Mouse (Mus musculus): ENCODE results near the gene Commd1. TPM values are rescaled to one million over a fixed set of nuclear protein-coding genes. Genes with fewer than 3 reads are reported as not detected.

Commd1 gene
- total and polyA plus RNA-seq, 2 experiments from 2014 or later, result 44.0 to 207 TPM

DNA sequence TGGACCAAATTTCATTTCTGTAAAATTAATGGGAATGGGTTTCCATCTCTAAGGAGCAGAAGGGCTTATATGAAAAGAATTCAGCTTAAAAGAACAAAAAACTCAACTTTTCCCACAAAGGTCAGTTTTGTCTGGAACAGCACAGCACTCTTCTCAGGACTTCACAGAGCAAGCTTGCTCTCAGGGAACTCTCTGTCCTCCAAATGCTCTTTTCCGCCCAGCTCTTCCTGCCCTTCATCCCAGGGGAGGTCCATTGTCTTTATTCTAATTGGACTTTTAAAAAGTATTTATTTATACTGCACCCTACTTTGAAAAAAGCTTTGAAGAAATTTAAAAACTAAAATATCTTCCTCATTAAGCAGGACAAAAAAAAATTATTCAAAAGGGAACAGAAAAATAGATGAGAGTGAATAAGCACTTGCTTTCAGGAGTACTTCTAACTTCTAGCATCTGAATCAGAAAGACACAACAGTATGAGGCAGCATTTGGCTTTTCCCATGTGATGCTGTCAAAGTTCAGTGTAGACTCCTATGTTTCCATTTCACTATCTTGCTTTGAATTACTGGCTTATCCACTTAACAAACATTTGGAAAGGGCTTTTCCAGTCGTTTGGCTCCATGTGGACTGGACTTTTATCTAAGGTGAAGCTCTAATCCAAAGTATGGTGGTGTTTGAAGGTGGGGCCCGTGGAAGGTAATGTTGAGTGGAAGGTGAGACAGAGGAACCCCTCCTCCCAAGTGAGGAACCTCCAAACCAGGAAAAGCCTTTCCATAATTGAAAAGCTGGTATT lies 101.6 kb downstream of the Commd1 start:
- Histone ChIP-seq H3K27ac (ENCODE audit: low read depth, low read length) (no peak overlapping the region), H3K4me1 (ENCODE audit: insufficient read depth) (no peaks in the 10 kb centered on the region), H3K36me3 (ENCODE audit: insufficient read depth) (no peaks in the 10 kb centered on the region), H3K9ac (no peak overlapping the region), H3K9me3 (ENCODE audit: low read length) (no peaks in the 10 kb centered on the region), H3K4me3 (ENCODE audit: low read depth, low read length) (no peak overlapping the region), H3K4me2 (ENCODE audit: low read depth) (no peak overlapping the region), H3K27me3 (ENCODE audit: insufficient read depth, low read length) (no peaks in the 10 kb centered on the region)
- TF ChIP-seq CTCF (IDR thresholded peaks at IDR 0.05; ENCODE audit: low read depth), result no peak
- ATAC-seq (no peak), DNase-seq (no peak)
- WGBS, result 72% methylated on average over 3 of the region's 3 CpGs

DNA sequence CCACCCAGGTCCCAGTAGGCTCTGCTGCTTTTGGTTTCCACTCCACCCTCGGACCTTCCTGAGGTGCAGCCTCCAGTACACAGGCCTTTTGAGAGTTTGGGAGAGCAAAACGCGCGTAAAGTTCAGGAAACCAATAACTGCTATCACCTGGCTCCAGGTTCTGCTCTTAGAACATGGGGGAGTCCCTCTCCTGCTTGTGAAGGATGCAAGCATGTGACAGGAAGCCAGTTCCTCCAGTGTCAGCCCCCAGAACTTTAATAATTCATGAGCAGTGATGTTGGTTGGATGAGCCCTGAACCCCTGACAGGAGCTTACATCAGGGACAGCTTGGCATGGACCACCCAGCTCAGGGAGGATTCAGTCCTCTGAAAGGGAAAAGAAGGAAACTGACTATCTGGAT lies 102.5 kb downstream of the Commd1 start:
- Histone ChIP-seq H3K4me2 (ENCODE audit: low read depth) (no peak overlapping the region), H3K4me1 (ENCODE audit: insufficient read depth) (no peaks in the 10 kb centered on the region), H3K9ac (no peak overlapping the region), H3K36me3 (ENCODE audit: insufficient read depth) (no peaks in the 10 kb centered on the region), H3K9me3 (ENCODE audit: low read length) (no peaks in the 10 kb centered on the region), H3K27ac (ENCODE audit: low read depth, low read length) (no peak overlapping the region), H3K27me3 (ENCODE audit: insufficient read depth, low read length) (no peaks in the 10 kb centered on the region), H3K4me3 (ENCODE audit: low read depth, low read length) (no peak overlapping the region)
- 86% methylated on average over 4 of the region's 4 CpGs for WGBS
- TF ChIP-seq CTCF (IDR thresholded peaks at IDR 0.05; ENCODE audit: low read depth), result no peak
- DNase-seq, result no peak
- ATAC-seq, result no peak

DNA sequence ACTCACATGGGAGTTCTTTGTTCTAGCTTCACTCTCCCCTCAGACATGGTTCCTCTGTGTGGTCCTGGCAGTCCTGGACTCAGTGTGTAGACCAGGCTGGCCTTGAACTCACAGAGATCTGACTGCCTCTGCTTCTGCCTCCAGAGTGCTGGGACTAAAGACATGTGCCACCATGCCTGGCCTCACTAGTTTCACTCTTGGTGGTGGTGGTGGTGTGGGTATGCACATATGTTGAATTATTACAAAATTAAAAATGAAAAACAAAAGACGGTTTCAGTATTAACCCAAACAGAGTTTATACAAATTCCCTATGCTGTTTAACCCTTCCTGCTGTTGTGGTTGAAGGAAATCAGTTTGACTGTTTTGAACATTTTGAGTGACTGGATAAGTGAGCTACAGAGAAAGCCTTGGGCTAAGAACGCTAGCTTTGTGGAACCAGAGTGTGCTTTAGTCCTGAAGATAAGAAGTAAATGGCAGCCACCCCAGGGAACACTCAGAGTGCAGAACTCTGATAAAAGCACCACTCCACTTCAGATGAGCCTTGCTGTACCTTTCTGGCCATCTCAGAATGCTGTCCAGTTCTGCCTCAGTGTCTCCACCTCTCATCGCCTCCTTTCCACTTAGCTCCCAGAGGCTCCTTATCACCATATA lies 105.4 kb downstream of the Commd1 start:
- Histone ChIP-seq H3K4me3 (ENCODE audit: low read depth, low read length) (no peak overlapping the region), H3K4me1 (ENCODE audit: insufficient read depth) (peaks cover 2% of the 10 kb centered on the region; the same call in 1 of the 2 replicates), H3K27me3 (ENCODE audit: insufficient read depth, low read length) (no peaks in the 10 kb centered on the region), H3K9me3 (ENCODE audit: low read length) (no peaks in the 10 kb centered on the region), H3K4me2 (ENCODE audit: low read depth) (no peak overlapping the region), H3K36me3 (ENCODE audit: insufficient read depth) (no peaks in the 10 kb centered on the region), H3K9ac (no peak overlapping the region), H3K27ac (ENCODE audit: low read depth, low read length) (no peak overlapping the region)
- ATAC-seq (no peak), DNase-seq (no peak)
- WGBS, result 91% methylated on average over 3 of the region's 3 CpGs
- TF ChIP-seq CTCF (IDR thresholded peaks at IDR 0.05; ENCODE audit: low read depth), result no peak

DNA sequence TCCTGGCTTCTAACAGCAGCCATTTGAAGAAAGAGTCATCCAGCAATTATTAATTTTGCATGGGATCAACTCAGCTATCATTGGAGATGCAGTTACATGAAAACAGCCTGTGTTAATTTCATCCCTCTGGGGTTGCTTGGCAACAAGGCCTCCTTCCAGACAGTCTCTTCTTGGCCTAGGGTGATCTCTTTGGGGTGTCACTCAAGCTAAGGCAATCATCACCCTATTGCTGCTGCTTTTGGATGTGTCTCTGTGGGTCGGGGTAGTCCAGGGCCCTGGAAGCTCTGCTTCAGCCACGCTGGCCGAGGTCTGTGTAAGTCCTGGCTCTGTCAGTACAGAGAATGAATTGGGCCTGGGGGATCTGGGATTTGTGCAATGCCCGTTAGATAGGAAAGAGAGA lies 106.9 kb downstream of the Commd1 start:
- Histone ChIP-seq H3K27ac (ENCODE audit: low read depth, low read length) (peak overlapping the region; percentile 40), H3K4me1 (ENCODE audit: insufficient read depth) (peaks cover 7% of the 10 kb centered on the region; the same call in 1 of the 2 replicates), H3K27me3 (ENCODE audit: insufficient read depth, low read length) (no peaks in the 10 kb centered on the region), H3K4me3 (ENCODE audit: low read depth, low read length) (no peak overlapping the region), H3K9ac (no peak overlapping the region), H3K36me3 (ENCODE audit: insufficient read depth) (no peaks in the 10 kb centered on the region), H3K9me3 (ENCODE audit: low read length) (no peaks in the 10 kb centered on the region), H3K4me2 (ENCODE audit: low read depth) (no peak overlapping the region)
- peak; percentile 90 for ATAC-seq
- TF ChIP-seq CTCF (IDR thresholded peaks at IDR 0.05; ENCODE audit: low read depth), result no peak
- 50% methylated on average over 4 of the region's 4 CpGs for WGBS
- peak; percentile 51 for DNase-seq

DNA sequence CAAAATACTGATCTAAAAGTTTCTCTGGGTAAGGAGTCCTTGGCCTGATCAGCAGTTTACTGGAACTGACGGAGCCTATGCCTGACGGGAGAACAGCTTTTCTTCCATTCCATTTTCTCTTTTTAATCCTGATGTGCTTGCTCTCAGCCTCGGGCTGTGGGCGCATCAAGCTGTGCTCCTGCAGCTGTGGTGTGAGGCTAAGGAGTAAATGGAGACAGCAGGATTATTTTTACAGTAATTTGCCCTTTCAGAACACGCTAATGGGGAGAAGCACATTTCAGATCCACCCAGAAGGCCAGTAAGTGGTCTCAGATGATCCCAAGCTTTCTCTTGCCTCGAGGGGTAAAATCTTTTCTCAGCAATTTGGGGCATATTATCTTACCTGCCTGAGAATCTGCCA lies 107.4 kb downstream of the Commd1 start:
- ATAC-seq (peak; percentile 50), DNase-seq (no peak)
- peak overlapping the region; percentile 40 for H3K27ac ChIP-seq (ENCODE audit: low read depth, low read length)
- WGBS, result 41% methylated on average over 6 of the region's 6 CpGs
- no peak overlapping the region for H3K4me2 ChIP-seq (ENCODE audit: low read depth)
- H3K27me3 ChIP-seq (ENCODE audit: insufficient read depth, low read length), result no peaks in the 10 kb centered on the region
- no peak for TF ChIP-seq CTCF (IDR thresholded peaks at IDR 0.05; ENCODE audit: low read depth)
- H3K9me3 ChIP-seq (ENCODE audit: low read length), result no peaks in the 10 kb centered on the region
- no peak overlapping the region for H3K4me3 ChIP-seq (ENCODE audit: low read depth, low read length)
- no peaks in the 10 kb centered on the region for H3K36me3 ChIP-seq (ENCODE audit: insufficient read depth)
- H3K4me1 ChIP-seq (ENCODE audit: insufficient read depth), result peaks cover 7% of the 10 kb centered on the region; the same call in 1 of the 2 replicates
- H3K9ac ChIP-seq, result no peak overlapping the region

DNA sequence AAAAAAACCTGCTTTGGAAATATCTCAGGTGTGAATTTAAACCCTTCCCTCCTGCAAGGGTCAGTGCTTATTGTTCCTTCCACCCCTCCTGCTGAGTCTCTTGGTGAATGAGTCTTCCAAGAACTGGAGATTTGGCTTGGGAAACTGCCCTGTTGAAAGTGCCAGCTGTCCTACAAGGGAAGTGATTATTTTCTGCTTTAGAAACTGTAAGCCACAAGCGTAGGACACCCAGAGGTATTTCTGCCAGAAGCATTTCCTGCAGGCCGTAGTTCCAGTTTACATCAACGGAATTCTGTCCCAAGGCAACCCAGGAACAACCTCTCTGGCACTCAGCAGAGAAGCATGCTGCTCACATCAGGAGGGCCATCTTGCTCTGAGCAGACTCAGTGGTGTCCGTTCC lies 108.8 kb downstream of the Commd1 start:
- WGBS, result 47% methylated on average over 4 of the region's 4 CpGs
- Histone ChIP-seq H3K4me3 (ENCODE audit: low read depth, low read length) (no peak overlapping the region), H3K36me3 (ENCODE audit: insufficient read depth) (no peaks in the 10 kb centered on the region), H3K9me3 (ENCODE audit: low read length) (no peaks in the 10 kb centered on the region), H3K4me1 (ENCODE audit: insufficient read depth) (peaks cover 7% of the 10 kb centered on the region; the same call in 1 of the 2 replicates), H3K4me2 (ENCODE audit: low read depth) (no peak overlapping the region), H3K27me3 (ENCODE audit: insufficient read depth, low read length) (no peaks in the 10 kb centered on the region), H3K27ac (ENCODE audit: low read depth, low read length) (no peak overlapping the region), H3K9ac (no peak overlapping the region)
- ATAC-seq (no peak), DNase-seq (no peak)
- TF ChIP-seq CTCF (IDR thresholded peaks at IDR 0.05; ENCODE audit: low read depth), result no peak

DNA sequence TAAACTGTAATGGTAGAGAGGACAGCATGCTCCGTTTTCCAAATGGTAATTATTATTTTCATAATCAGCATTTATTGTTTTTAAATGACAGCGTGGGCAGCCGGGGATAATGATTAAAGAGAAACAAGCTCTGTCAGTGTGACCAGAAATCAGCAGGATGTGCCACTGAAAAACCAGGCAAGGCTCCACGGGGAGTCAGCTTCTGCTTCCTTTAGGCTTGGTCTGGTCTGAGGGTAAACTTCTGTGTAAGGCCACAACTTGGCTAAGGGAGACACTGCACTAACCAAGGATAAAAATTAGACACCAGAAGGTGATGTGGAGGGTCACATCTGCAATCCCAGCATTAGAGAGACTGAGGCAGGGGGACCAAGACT lies 109.9 kb downstream of the Commd1 start:
- ATAC-seq (no peak), DNase-seq (no peak)
- H3K27me3 ChIP-seq (ENCODE audit: insufficient read depth, low read length), result no peaks in the 10 kb centered on the region
- no peak for TF ChIP-seq CTCF (IDR thresholded peaks at IDR 0.05; ENCODE audit: low read depth)
- no peak overlapping the region for H3K4me3 ChIP-seq (ENCODE audit: low read depth, low read length)
- H3K27ac ChIP-seq (ENCODE audit: low read depth, low read length), result no peak overlapping the region
- 51% methylated on average over 4 of the region's 4 CpGs for WGBS
- no peaks in the 10 kb centered on the region for H3K9me3 ChIP-seq (ENCODE audit: low read length)
- no peak overlapping the region for H3K9ac ChIP-seq
- no peaks in the 10 kb centered on the region for H3K36me3 ChIP-seq (ENCODE audit: insufficient read depth)
- H3K4me2 ChIP-seq (ENCODE audit: low read depth), result no peak overlapping the region
- H3K4me1 ChIP-seq (ENCODE audit: insufficient read depth), result peaks cover 7% of the 10 kb centered on the region; the same call in 1 of the 2 replicates
